Mouse (Mus musculus): ENCODE results near the gene Fbxl16.

Gene Fbxl16

GRCm38 (mm10) chr17:25843636-25844395, 34.9 kb downstream of the Fbxl16 start:
- no peak for DNase-seq

DNA sequence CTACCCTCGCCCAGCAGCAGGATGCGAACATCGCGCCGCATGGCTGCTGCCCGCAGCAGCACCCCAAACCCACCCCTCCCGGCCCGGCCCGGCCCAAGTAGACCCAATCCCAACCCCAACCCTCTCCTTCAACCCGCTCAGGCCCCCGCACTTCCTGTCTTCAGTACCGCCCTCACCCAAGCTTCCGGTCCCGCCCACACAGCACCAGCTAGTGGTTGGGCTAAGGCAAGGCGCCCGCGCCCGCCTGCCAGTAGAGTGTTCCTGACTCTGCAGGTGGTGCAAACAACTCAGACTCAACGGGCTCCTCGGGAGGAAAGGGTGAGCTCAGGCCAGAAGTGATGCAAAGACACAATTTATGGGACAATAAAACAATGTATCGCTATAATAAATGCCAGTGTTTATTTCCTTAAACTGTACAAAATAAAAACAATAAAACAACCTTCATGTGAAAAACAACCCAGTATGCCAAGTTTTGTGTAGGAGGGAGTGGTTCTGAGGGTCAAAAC, 35.6 kb downstream of the Fbxl16 start, which contains the start of gene Rhot2:
Gene Rhot2, minus strand, starts transcription at position 456 of the 506 bp plus-strand sequence.
- peak; percentile 100 for DNase-seq

GRCm38 (mm10) chr17:25860229-25860628, 51.3 kb downstream of the Fbxl16 start:
- DNase-seq: no peak

GRCm38 (mm10) chr17:25860832-25861703, 52.2 kb downstream of the Fbxl16 start, which contains the start of gene Wdr90:
Wdr90 (minus strand) TSS chr17:25861501.
- DNase-seq: peak; percentile 99

DNA sequence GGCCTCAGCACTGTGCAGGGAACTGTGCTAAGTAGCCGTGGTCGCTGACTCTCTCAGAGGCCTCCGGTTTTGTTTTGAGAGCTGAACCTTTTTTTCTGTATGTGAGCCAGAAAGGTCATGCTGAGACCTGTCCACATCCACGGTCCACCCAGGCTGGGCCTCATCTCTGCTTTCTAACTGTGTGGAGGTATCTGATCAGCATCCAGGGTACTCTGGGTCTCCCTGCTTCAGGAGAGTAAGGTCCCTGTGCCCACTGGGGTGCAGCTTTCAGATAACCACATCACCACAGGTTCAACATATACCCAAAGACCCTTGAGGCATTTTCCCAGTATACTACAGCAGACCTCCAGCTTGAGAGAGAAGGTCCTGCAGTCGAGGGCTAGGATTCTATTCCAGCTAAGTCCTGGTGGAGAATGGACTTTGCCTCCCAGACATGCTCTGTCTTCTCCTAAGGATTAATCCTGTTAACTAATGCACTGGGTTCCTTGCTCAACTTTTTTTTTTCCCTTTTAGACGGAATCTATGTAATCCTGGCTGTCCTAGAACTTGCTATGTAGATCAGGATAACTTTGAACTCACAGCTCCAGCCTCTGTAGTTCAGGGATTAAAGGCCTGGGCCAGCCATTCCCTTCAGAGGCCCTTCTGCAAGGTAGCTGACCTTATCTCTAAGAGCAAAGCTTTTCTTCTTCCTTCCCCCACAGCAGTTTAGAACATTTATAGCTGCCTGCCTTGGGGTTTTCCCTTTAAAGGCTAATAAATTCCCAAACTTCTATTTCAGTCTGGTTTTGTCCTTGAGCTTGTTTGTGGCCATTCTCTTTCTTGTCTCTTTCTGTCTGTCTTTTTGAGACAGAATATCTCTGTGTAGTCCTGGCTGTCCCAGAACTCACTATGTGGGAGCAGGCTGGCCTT, 53.1 kb downstream of the Fbxl16 start:
- no peak for DNase-seq

DNA sequence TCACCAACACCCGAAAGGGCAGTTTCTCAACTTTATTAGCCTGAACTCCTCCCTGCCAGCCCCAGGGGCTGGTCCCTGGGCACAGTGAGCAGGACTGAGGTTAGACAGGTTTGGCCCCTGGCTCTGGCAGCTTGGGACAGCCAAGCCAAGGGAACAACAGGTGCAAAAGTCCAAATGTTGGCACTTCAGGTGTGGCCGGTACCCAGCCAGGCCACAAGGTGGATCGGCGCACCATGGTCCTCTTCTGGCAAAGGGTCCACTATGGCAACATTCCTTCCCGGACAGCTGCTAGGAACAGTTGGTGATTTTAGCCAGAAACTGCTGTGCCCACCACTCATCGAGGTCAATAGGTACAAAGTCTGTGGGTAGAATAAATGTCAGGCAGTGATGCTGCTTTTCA, 54.8 kb downstream of the Fbxl16 start:
- DNase-seq: no peak

DNA sequence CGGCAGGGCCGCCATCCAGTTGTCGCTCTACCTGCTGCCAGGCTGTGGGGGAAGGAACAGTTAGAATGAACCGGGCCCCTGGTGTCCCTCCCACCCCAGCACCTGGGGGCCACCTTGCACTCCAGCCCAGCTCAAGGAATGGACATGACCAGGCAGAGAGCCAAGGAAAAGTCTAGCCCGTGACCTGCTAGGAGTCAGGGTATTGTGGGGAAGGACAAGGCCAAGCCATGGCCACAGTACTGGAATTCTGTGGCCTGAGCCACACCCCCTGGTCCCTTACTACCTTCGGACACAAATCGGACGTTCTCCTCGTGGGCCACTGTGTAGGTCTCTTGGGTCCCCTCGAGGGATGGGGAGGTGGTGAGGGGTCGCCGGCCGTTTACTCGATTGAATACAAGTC, 55.4 kb downstream of the Fbxl16 start:
- DNase-seq: no peak

DNA sequence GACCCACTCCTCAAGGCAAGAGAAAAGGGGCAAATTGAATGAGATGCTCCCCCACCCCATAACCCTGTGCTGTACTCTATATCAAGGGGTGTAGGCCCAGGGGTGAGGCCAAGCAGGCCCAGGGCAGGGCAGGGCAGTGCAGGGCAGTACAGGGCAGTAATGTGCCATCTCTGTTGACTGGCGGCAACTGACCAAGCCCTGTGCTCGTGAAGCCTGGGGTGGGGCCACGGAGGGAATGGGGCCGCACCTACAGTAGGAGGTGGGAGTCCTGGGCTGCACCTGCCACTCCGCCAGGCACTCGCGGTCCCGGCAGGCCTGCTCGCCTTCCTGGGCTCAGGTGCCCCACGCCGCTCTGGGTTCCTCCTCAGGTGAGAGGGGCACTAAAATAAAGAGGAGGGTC, 56.4 kb downstream of the Fbxl16 start:
- no peak for DNase-seq

- DNase-seq: peak; percentile 96
These were observed 57.3 kb downstream of the Fbxl16 start for GRCm38 (mm10) chr17:25866172-25866571.

DNA sequence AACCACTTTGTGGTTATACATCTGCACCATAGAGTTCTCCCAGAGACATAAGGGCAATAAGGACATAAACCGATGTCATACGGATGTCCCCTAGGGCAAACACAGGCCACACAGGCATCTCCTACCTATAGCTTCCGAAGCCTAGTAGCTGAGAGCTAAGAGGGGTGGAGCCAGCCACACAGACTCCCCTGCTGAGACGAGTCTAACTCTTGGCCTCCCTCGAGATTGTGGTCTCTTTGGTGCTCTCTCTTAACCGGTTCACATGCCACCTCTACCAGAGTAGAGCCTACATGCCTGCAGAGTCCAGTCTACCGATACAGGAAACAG, 58.6 kb downstream of the Fbxl16 start:
- DNase-seq: no peak

- peak; percentile 98 for DNase-seq
These were observed 59.1 kb downstream of the Fbxl16 start for GRCm38 (mm10) chr17:25867836-25868600.

- peak; percentile 99 for DNase-seq
These were observed 59.8 kb downstream of the Fbxl16 start, which contains the start of gene Mcrip2 for GRCm38 (mm10) chr17:25868601-25869191. Mcrip2 (minus strand) TSS chr17:25868764.

- no peak for DNase-seq
These were observed 60.6 kb downstream of the Fbxl16 start for GRCm38 (mm10) chr17:25869498-25869897.

GRCm38 (mm10) chr17:25869954-25870353, 61.1 kb downstream of the Fbxl16 start:
- peak; percentile 87 for DNase-seq
